Mouse (Mus musculus) heart, postnatal 0 days (tissue): Measurements from ENCODE around the gene Arhgap45.

Experiments used
- CTCF ChIP-seq: IDR thresholded peaks from 2 replicates; pipeline ENCODE4 v1.5.1; 2016; ENCODE audit warnings: antibody characterized with exemption, control low read depth, low read depth
- EP300 ChIP-seq: IDR thresholded peaks from 2 replicates; pipeline ENCODE4 v1.6.1; 2016; ENCODE audit warnings: antibody characterized with exemption, low read depth

DNA sequence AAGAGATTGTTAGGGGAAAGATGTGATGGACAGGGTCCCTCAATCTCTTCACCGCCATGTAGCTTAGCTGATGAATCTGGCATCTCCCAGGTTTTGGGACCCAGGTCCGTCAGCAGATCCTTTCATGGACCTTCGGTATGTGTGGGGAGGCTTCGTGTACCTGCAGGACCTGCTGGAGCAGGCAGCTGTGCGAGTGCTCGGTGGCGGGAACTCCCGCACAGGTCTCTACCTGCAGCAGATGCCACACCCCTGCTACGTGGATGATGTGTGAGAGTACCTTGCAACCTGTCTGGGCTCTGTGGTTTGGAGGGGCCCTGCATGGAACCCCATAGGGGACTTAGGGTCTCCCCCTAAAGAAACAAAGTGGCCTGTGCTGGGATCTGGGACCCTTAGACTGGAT lies 14.5 kb upstream of the Arhgap45 start:
- no peak for TF ChIP-seq CTCF
- TF ChIP-seq EP300, result no peak
